ENCODE assay signal across 8 mouse cellular contexts in genomic region chr11:98389221-98389780, GRCm38 (mm10). TPM values are rescaled to one million over a fixed set of nuclear protein-coding genes. Genes with fewer than 3 reads are reported as not detected.
DNase-seq lines count a peak whose midpoint lies in the region; ATAC-seq and TF ChIP-seq lines count a peak whose summit lies in the region.

No protein-coding gene starts in this region.

- intact Hi-C loops in left cerebral cortex, postnatal 10 days (cut with DNase I) = loop anchor here (2.0 kb wide), 1 partner anchor 46 kb away; no protein-coding TSS in a partner anchor

- H3K4me3 ChIP-seq in layer of hippocampus, adult 2 months = no peak overlapping the region

- DNase-seq in layer of hippocampus, adult 2 months (ENCODE audit: low spot score in 2 of 2) = peak; percentile 63 to 67
- no peak for DNase-seq in layer of hippocampus, adult 9-11 months
- DNase-seq in ES-CJ7 (ENCODE audit: low read depth, low spot score) = peak; percentile 58
- peak; percentile 40 to 46 for DNase-seq in adrenal gland, postnatal 36 days
- peak; percentile 54 to 73 for DNase-seq in left cerebral cortex, postnatal 10 days (ENCODE audit: extremely low spot score in 1 of 2, low spot score in 2 of 2)
- peak; percentile 68 for DNase-seq in retina, postnatal 1 day
- DNase-seq in urinary bladder, adult 18-20 months (ENCODE audit: low spot score in 2 of 2) = no peak

- TF ChIP-seq CTCF in layer of hippocampus, adult 2 months (conservative IDR thresholded peaks at IDR 0.05) = peak; percentile 82

- ATAC-seq in frontal cortex, adult (ENCODE audit: low TSS enrichment) = peak; percentile 56; the same call in 1 of the 2 replicates

- no peak overlapping the region for H3K27ac ChIP-seq in layer of hippocampus, adult 2 months

RNA-seq across cellular contexts. Expression of gene Pnmt, which starts 3.1 kb away (rescaled TPM):
- not detected for total RNA-seq in layer of hippocampus, adult 2 months (2021)
- 100 to 1,000 TPM; 363 to 581 TPM for total RNA-seq in adrenal gland, postnatal 36 days (2021)
- total RNA-seq in left cerebral cortex, postnatal 10 days (2021) = 1 to 10 TPM in 1 of 2 experiments, under 1 TPM in 1; 0.61 to 1.1 TPM

RNA-seq across cellular contexts. Expression of gene Tcap, which starts 5.7 kb away (rescaled TPM):
- 1 to 10 TPM in 1 of 2 experiments, under 1 TPM in 1; 0.92 to 1.0 TPM for total RNA-seq in layer of hippocampus, adult 2 months (2021)
- 1 to 10 TPM in 1 of 2 experiments, under 1 TPM in 1; 0.43 to 1.2 TPM for total RNA-seq in adrenal gland, postnatal 36 days (2021)
- 1 to 10 TPM; 5.4 to 6.9 TPM for total RNA-seq in left cerebral cortex, postnatal 10 days (2021)

RNA-seq across cellular contexts. Expression of gene Pgap3, which starts 11.0 kb away (rescaled TPM):
- total RNA-seq in layer of hippocampus, adult 2 months (2021) = 10 to 100 TPM in 1 of 2 experiments, 1 to 10 TPM in 1; 9.1 to 10.3 TPM
- 1 to 10 TPM; 4.4 to 7.2 TPM for total RNA-seq in adrenal gland, postnatal 36 days (2021)
- 10 to 100 TPM in 1 of 2 experiments, 1 to 10 TPM in 1; 8.6 to 10.1 TPM for total RNA-seq in left cerebral cortex, postnatal 10 days (2021)

RNA-seq across cellular contexts. Expression of gene Erbb2, which starts 23.0 kb away (rescaled TPM):
- total RNA-seq in layer of hippocampus, adult 2 months (2021) = 1 to 10 TPM; 1.9 to 2.8 TPM
- 1 to 10 TPM; 4.2 to 4.7 TPM for total RNA-seq in adrenal gland, postnatal 36 days (2021)
- total RNA-seq in left cerebral cortex, postnatal 10 days (2021) = 1 to 10 TPM; 2.4 TPM

RNA-seq across cellular contexts. Expression of gene Stard3, which starts 31.1 kb away (rescaled TPM):
- total RNA-seq in layer of hippocampus, adult 2 months (2021) = 10 to 100 TPM; 32.9 to 35.5 TPM
- 10 to 100 TPM; 22.3 to 23.2 TPM for total RNA-seq in adrenal gland, postnatal 36 days (2021)
- total RNA-seq in left cerebral cortex, postnatal 10 days (2021) = 10 to 100 TPM; 19.8 to 20.2 TPM

Comparison
In these comparisons a context has a peak if more than half of its experiments do, and no peak if none do; other contexts are left out.
1. DNase-seq: peak in layer of hippocampus, adult 2 months (2 of 2), ES-CJ7 (single experiment), adrenal gland, postnatal 36 days (2 of 2), left cerebral cortex, postnatal 10 days (2 of 2) and retina, postnatal 1 day (single experiment); none in layer of hippocampus, adult 9-11 months (single experiment) and urinary bladder, adult 18-20 months (0 of 2).
2. RNA of gene Pnmt, which starts 3.1 kb away (total RNA-seq): 363 to 581 TPM in adrenal gland, postnatal 36 days; 0.61 to 1.1 TPM in left cerebral cortex, postnatal 10 days and not detected in layer of hippocampus, adult 2 months; every median in the first group is over 100 times any median in the second.